Mouse (Mus musculus): ENCODE measurements around the gene Ocel1. TPM values are rescaled to one million over a fixed set of nuclear protein-coding genes. Genes with fewer than 3 reads are reported as not detected.
A peak's percentile ranks its signal among the peaks of the same experiment; 100 is the strongest.

The Ocel1 gene
- polyA plus RNA-seq, 1 experiment = 12.5 TPM

- Histone ChIP-seq H3K27me3 (replicated peaks; ENCODE audit: control insufficient read depth, insufficient read depth, low read length) (no peaks in the 10 kb centered on the region), H3K4me1 (ENCODE audit: control insufficient read depth, insufficient read depth, low read length) (peaks cover 9% of the 10 kb centered on the region; the same call in 1 of the 2 replicates), H3K27ac (ENCODE audit: insufficient read depth, low read depth, low read length) (no peak overlapping the region), H3K4me3 (ENCODE audit: insufficient read depth, low read depth, low read length) (no peak overlapping the region), H3K36me3 (ENCODE audit: control insufficient read depth, insufficient read depth, low read length) (no peaks in the 10 kb centered on the region)
- no peak for TF ChIP-seq CTCF (conservative IDR thresholded peaks at IDR 0.05; ENCODE audit: insufficient read depth, insufficient read length, low read depth, low read length)
- TF ChIP-seq POLR2A (IDR thresholded peaks at IDR 0.05; ENCODE audit: low read depth, low read length) = no peak
- WGBS = 61% methylated on average over 6 of the region's 6 CpGs
- DNase-seq = no peak
Observed at GRCm38 (mm10) chr8:71403107-71403885, 32.2 kb downstream of the Ocel1 start.

GRCm38 (mm10) chr8:71404011-71404410 is 32.9 kb downstream of the Ocel1 start:
- no peak for TF ChIP-seq CTCF (conservative IDR thresholded peaks at IDR 0.05; ENCODE audit: insufficient read depth, insufficient read length, low read depth, low read length)
- no peak for TF ChIP-seq POLR2A (IDR thresholded peaks at IDR 0.05; ENCODE audit: low read depth, low read length)
- DNase-seq = no peak
- H3K36me3 ChIP-seq (ENCODE audit: control insufficient read depth, insufficient read depth, low read length) = no peaks in the 10 kb centered on the region
- 86% methylated on average over 8 of the region's 8 CpGs for WGBS
- peaks cover 9% of the 10 kb centered on the region; the same call in 1 of the 2 replicates for H3K4me1 ChIP-seq (ENCODE audit: control insufficient read depth, insufficient read depth, low read length)
- no peak overlapping the region for H3K4me3 ChIP-seq (ENCODE audit: insufficient read depth, low read depth, low read length)
- H3K27me3 ChIP-seq (replicated peaks; ENCODE audit: control insufficient read depth, insufficient read depth, low read length) = no peaks in the 10 kb centered on the region
- H3K27ac ChIP-seq (ENCODE audit: insufficient read depth, low read depth, low read length) = no peak overlapping the region

- Histone ChIP-seq H3K27ac (ENCODE audit: insufficient read depth, low read depth, low read length) (peak overlapping the region; percentile 10; the same call in 1 of the 2 replicates), H3K36me3 (ENCODE audit: control insufficient read depth, insufficient read depth, low read length) (no peaks in the 10 kb centered on the region), H3K27me3 (replicated peaks; ENCODE audit: control insufficient read depth, insufficient read depth, low read length) (no peaks in the 10 kb centered on the region), H3K4me1 (ENCODE audit: control insufficient read depth, insufficient read depth, low read length) (peaks cover 9% of the 10 kb centered on the region; the same call in 1 of the 2 replicates), H3K4me3 (ENCODE audit: insufficient read depth, low read depth, low read length) (no peak overlapping the region)
- DNase-seq = peak; percentile 79
- TF ChIP-seq CTCF (conservative IDR thresholded peaks at IDR 0.05; ENCODE audit: insufficient read depth, insufficient read length, low read depth, low read length) (no peak), POLR2A (IDR thresholded peaks at IDR 0.05; ENCODE audit: low read depth, low read length) (no peak)
- WGBS = 40% methylated on average over 9 of the region's 9 CpGs
Observed at GRCm38 (mm10) chr8:71404951-71405351, 33.9 kb downstream of the Ocel1 start.

GRCm38 (mm10) chr8:71405401-71406098 is 34.5 kb downstream of the Ocel1 start, which contains the start of gene Ankle1:
Gene Ankle1 (plus strand): TSS chr8:71406010.
- peak; percentile 98 for DNase-seq
- peak within 1 kb of the TSS; percentile 50 for H3K27ac ChIP-seq (ENCODE audit: insufficient read depth, low read depth, low read length)
- WGBS = 11% methylated on average over 33 of the region's 33 CpGs

GRCm38 (mm10) chr8:71406099-71407015 is 35.3 kb downstream of the Ocel1 start:
- Histone ChIP-seq H3K4me1 (ENCODE audit: control insufficient read depth, insufficient read depth, low read length) (peaks cover 9% of the 10 kb centered on the region; the same call in 1 of the 2 replicates), H3K4me3 (ENCODE audit: insufficient read depth, low read depth, low read length) (peak overlapping the region; percentile 19; the same call in 1 of the 2 replicates), H3K27ac (ENCODE audit: insufficient read depth, low read depth, low read length) (no peak overlapping the region), H3K27me3 (replicated peaks; ENCODE audit: control insufficient read depth, insufficient read depth, low read length) (no peaks in the 10 kb centered on the region), H3K36me3 (ENCODE audit: control insufficient read depth, insufficient read depth, low read length) (no peaks in the 10 kb centered on the region)
- peak; percentile 80 for DNase-seq
- peak; percentile 88 for TF ChIP-seq CTCF (conservative IDR thresholded peaks at IDR 0.05; ENCODE audit: insufficient read depth, insufficient read length, low read depth, low read length)
- no peak for TF ChIP-seq POLR2A (IDR thresholded peaks at IDR 0.05; ENCODE audit: low read depth, low read length)
- WGBS = under 1% methylated on average over 55 of the region's 55 CpGs

More at GRCm38 (mm10) chr8:71405401-71406098, 34.5 kb downstream of the Ocel1 start, which contains the start of gene Ankle1:
- TF ChIP-seq POLR2A (IDR thresholded peaks at IDR 0.05; ENCODE audit: low read depth, low read length) (peak; percentile 34), CTCF (conservative IDR thresholded peaks at IDR 0.05; ENCODE audit: insufficient read depth, insufficient read length, low read depth, low read length) (peak; percentile 71)
- Histone ChIP-seq H3K36me3 (ENCODE audit: control insufficient read depth, insufficient read depth, low read length) (no peaks in the 10 kb centered on the region), H3K4me3 (ENCODE audit: insufficient read depth, low read depth, low read length) (peak within 1 kb of the TSS; percentile 28), H3K27me3 (replicated peaks; ENCODE audit: control insufficient read depth, insufficient read depth, low read length) (no peaks in the 10 kb centered on the region), H3K4me1 (ENCODE audit: control insufficient read depth, insufficient read depth, low read length) (peaks cover 9% of the 10 kb centered on the region; the same call in 1 of the 2 replicates)

- H3K36me3 ChIP-seq (ENCODE audit: control insufficient read depth, insufficient read depth, low read length) = no peaks in the 10 kb centered on the region
- H3K4me3 ChIP-seq (ENCODE audit: insufficient read depth, low read depth, low read length) = no peak overlapping the region
- WGBS = 91% methylated on average over 14 of the region's 14 CpGs
Observed at GRCm38 (mm10) chr8:71407441-71407840, 36.3 kb downstream of the Ocel1 start.

More at GRCm38 (mm10) chr8:71407441-71407840, 36.3 kb downstream of the Ocel1 start:
- peaks cover 9% of the 10 kb centered on the region; the same call in 1 of the 2 replicates for H3K4me1 ChIP-seq (ENCODE audit: control insufficient read depth, insufficient read depth, low read length)
- H3K27ac ChIP-seq (ENCODE audit: insufficient read depth, low read depth, low read length) = no peak overlapping the region
- TF ChIP-seq CTCF (conservative IDR thresholded peaks at IDR 0.05; ENCODE audit: insufficient read depth, insufficient read length, low read depth, low read length) (no peak), POLR2A (IDR thresholded peaks at IDR 0.05; ENCODE audit: low read depth, low read length) (no peak)
- no peaks in the 10 kb centered on the region for H3K27me3 ChIP-seq (replicated peaks; ENCODE audit: control insufficient read depth, insufficient read depth, low read length)
- no peak for DNase-seq

Data from kidney, adult 2 months (tissue).